Mouse (Mus musculus) Muller cell, postnatal 12 days (primary cell): Measurements from ENCODE around the gene Lpp.

ENCODE experiments used
- DNase-seq: peaks from one replicate; pipeline ENCODE4 v3.0.0-alpha.2; 2015; ENCODE audit errors: inconsistent ontology term

Gene Lpp

GRCm38 (mm10) chr16:24545366-24545765 lies 152.1 kb downstream of the Lpp start:
- no peak for DNase-seq

- DNase-seq = no peak
Observed at GRCm38 (mm10) chr16:24558458-24558857, 165.2 kb downstream of the Lpp start.

DNA sequence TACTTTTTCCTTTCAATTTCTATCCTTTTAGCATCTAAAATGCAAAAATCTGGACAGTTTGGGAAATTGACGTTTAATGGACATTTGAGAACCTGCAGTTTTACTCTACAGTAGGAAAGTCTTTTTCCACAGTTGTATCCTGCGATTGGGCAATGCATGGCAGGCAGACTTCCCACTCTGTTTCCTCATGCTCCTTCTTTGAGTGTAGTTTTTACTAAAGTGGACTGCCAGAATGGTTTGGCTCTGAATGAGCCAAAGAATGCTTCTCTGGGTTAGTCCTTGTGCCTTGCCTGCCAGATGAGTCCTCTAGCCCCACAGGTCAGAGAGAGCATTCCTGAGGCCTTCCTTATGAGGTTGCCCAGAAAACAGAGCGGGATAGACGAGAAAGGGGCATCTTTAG lies 166.5 kb downstream of the Lpp start:
- no peak for DNase-seq

DNA sequence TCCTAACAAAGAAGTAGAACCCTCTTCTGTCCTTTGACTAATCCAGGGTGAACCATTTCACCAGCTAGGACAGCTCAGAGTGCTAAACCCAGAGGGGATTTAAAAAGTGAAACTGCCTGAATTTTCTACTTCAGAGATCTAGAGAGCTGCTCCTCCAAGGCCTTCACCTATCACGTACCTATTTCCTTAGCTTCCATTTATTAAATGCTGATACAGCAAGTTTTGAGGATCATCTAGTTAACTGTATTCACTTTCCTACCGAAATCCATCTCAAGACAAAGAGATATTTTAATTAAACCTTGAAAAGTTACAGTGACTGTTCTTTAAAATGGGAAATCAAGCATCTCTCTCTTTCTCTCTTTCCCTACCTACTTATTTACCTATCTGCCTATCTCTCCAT lies 167.7 kb downstream of the Lpp start:
- no peak for DNase-seq

DNA sequence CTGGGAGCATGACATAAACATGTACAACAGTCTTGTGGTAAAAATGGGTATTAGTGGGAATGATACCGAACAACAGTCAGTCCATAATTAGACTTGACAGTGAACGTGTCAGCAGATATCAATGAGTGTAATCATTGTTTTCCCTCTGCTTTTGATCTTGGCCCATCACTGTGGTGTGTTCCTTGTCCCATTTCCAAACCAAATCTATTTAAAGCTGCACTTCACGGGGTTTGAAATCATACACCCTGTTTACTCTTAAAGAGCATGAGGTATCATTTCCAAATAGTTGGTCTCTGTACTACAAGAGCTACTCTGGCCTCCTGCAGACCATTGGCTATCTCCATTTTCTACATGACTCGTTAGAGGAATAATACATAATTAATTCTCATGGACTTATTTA lies 168.3 kb downstream of the Lpp start:
- DNase-seq = peak; percentile 36

GRCm38 (mm10) chr16:24565311-24565710 lies 172.0 kb downstream of the Lpp start:
- no peak for DNase-seq

GRCm38 (mm10) chr16:24566277-24566676 lies 173.0 kb downstream of the Lpp start:
- peak; percentile 53 for DNase-seq

DNA sequence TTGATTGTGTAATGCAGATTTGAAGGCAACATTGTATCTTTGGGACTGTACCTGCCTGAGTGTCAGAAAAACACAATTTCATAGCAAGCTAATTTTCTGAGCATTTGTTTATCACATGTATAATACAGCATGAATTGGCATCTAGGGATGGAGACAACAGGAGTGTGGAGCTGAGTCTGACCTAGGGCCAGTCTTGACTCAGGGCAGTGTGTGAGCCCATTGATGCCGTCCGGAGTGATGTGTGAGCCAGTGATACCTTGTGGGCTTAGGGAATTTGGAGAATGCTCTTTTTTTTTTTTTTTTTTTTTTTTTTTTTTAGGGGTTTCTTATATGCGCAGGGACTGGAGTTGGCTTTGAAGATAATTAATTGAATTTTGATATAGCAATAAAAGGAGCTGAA lies 174.3 kb downstream of the Lpp start:
- DNase-seq = no peak

GRCm38 (mm10) chr16:24568061-24568460 lies 174.8 kb downstream of the Lpp start:
- DNase-seq = peak; percentile 54

GRCm38 (mm10) chr16:24569681-24570080 lies 176.4 kb downstream of the Lpp start:
- DNase-seq = peak; percentile 23

DNA sequence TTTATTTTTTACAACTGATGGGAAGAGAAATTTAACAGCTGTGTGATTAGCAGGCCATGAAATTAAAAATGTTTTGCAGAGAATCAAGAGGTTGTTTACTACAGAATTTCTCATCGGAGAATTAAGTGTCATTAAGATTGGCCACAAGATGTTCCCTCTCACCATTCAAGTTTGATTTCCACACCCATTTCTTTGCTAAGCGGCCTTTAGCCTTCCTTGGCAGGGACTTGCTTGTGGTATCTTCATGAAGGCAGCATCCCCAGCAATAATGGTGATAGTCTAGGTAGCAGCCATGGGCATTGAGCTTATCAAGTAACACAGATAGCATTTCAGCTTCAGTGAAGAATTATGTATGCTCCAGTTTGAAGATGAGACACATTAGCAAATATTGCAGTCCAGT lies 183.7 kb downstream of the Lpp start:
- no peak for DNase-seq

DNA sequence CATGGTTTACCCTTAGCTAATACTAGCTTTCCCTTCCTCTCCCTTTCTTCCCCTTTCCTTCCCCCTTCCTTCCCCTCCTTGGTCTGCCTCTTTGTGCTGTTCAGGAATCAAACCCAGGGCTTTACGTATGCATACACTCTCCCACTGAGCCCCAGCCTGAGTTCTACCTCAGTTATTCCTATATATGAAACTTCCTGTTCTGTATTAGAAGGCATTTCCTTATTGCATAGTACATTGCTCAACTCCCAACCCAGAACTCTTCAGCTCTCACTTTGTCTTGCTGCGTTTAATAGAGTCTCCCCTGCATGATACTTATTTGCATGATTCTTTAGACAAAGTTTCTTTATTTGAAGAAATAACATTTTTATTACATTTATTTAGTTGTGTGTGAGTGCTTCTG lies 184.5 kb downstream of the Lpp start:
- no peak for DNase-seq

GRCm38 (mm10) chr16:24582847-24583246 lies 189.5 kb downstream of the Lpp start:
- no peak for DNase-seq

- DNase-seq = no peak
Observed at GRCm38 (mm10) chr16:24593535-24593934, 200.2 kb downstream of the Lpp start.

DNA sequence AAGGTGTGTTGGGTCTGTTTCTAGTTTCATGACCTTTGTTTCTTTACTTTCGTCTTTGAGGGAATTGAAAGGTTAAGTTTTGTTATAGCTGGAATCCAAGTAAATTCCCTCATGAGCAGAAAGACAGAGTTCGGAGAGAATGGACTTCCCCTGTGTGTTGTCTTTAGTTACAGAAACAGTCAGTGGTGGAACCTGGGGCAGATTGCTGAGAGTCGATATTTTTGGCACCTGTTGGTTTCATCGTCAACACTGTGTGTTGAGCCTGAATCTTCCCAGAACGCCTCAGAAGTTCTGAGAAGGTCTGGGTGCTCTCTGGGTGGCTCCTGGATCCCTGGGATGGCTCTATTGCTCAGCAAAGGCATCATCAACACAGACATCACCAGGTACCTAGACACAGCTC lies 201.2 kb downstream of the Lpp start:
- no peak for DNase-seq

DNA sequence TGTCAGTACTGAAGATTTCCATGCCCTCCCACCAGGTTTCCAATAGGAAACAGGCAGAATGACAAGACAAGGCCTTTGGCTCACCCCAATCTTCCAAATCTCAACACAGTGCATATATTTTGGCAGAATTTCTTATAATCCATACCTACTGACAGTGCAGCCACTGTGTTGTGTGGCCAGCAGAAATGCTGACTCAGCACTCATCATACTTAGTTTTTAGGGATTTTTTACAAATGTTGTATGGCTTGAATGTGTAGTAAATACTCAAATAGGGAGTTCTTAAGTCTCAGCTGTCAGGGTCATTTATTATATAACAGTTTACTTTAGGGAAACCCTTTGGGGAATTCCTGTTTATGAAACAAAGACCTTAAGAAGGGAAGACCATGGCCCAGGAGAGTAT lies 202.2 kb downstream of the Lpp start:
- no peak for DNase-seq

DNA sequence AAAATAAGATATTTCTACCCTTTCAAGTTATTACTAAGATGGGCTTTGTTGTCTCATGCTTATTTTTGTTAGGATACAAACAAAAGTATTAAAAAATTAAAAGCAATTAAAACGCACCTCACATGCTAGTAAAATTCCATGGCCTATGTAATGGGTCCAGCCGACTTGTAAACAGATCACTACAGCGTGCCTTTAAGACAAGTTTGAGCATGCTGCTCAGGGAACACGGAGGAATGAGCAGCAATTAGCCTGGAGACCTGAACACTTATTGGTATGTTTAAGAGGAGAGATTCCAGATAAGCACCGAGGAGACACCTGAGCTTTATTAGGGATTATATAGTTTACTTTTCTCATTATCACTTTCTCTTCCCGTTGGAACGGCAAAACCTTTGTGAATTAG lies 205.3 kb downstream of the Lpp start:
- DNase-seq = no peak

DNA sequence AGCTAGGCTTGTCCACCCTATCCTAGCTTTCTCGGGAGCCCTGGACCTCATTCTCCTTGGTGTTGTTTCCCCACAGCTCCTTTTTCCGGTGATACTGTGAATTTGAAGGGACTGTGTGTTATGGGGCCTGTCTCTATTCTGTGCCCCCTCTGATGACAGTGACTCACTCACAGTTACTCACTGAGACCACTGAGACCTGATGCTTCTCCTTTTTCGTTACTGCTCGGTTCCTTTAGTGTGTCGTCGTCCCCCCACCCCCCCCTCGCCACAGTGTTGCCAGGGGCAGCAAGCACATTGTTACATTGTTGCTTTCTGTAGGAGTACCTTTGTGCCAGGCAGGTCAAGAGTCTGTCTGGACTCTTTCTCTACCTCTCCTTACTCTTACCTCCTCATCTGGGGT lies 206.5 kb downstream of the Lpp start:
- DNase-seq = no peak

- no peak for DNase-seq
Observed at GRCm38 (mm10) chr16:24600260-24600948, 207.1 kb downstream of the Lpp start.

DNA sequence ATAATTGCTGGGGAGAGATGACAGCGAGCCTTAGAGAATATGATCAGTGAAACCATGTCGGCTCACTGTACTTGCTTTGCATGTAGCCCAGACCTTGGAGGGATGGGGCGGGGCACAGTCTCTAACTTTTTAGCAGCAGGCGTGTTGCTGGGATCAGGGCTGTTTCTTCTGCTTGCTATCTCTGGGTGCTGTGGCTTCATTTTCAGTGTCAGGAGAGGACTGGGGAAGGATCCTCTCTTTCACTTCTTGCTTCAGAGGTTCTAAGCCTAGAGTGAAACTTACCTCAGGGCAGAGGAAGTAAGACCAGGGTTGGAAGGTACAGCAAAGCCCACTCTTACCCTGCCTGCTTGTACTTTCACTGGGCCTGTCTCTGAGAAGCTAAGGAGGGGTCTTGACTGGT lies 210.0 kb downstream of the Lpp start:
- DNase-seq = no peak

- DNase-seq = no peak
Observed at GRCm38 (mm10) chr16:24607896-24608457, 214.7 kb downstream of the Lpp start.

- DNase-seq = no peak
Observed at GRCm38 (mm10) chr16:24619458-24619857, 226.2 kb downstream of the Lpp start.

- DNase-seq = no peak
Observed at GRCm38 (mm10) chr16:24620021-24620420, 226.7 kb downstream of the Lpp start.
